Mouse (Mus musculus): ENCODE results near the gene Ttyh2.
A peak's percentile ranks its signal among the peaks of the same experiment; 100 is the strongest.
"Not testable (repeated sequence)": the region's sequence is repeated elsewhere in the genome, so short reads cannot be mapped to it uniquely, and the experiment has no call there.

The Ttyh2 gene

DNA sequence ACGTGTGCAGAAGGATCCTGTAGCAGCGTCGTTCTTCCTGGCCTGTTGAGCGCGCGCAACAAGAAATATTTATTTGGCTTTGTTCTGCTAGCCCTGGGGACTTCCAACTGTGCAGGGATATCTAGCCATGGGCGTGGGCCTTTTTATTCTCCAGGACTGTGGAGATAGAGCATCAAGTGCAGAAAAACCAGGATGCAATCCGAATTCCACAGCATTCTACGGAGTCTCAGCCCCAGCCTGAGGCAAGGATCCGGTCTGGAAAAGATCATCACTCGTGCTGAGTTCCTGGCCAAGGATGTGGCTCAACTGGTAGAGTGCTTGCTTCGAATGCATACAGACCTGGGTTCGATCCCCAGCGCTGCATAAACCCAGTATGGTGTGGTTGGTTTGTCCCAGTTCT lies 13.1 kb upstream of the Ttyh2 start:
- no peak for DNase-seq (ENCODE audit: low read depth)

DNA sequence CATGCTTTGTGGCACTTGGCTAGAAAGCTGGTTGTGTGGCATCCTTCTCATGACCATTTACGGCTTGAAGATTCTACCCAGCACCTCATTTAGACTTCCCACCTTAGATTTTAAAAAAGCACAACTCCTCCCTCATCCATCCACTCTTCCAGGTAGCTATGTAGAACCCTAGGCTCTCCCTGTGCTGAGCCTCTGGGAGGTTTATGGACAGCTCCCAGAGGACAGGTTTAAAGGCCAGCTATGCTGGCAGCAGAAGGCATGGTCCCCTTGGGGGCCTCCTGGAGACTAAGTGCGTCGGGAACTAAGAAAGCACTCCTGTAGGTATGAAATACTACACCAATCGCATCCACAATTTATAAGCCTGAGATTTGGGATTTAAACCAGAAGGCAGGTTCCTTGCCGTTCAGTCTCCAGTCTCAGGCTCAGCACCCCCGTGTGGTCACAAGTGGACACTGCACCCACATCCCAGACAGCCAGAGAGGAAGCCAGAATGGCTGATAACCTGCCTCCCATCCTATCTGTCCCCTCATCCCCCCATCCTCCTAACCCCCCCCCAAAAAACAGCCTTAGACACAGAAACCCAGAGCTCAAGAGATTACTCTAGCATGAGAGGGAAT lies 12.4 kb upstream of the Ttyh2 start:
- DNase-seq (ENCODE audit: low read depth): no peak

DNA sequence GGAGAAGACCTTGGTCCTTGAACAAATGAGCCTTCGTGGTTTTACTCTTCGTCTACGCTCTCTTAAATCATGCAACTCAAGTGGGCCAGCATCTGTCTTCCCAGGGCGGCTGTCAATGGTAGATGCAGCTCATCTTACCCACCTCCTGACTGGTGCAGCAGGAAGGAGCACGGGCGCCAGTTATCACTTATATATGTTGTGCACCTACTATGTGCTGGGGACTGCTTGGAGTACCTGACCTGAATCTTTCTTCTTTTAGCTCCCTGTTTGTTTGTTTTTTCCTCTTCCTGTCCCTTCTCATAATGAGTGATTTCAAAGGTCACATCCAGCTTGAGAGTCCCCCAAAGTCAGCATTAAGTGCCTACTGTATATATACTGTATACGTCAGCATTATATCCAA lies 11.1 kb upstream of the Ttyh2 start:
- no peak for DNase-seq (ENCODE audit: low read depth)

DNA sequence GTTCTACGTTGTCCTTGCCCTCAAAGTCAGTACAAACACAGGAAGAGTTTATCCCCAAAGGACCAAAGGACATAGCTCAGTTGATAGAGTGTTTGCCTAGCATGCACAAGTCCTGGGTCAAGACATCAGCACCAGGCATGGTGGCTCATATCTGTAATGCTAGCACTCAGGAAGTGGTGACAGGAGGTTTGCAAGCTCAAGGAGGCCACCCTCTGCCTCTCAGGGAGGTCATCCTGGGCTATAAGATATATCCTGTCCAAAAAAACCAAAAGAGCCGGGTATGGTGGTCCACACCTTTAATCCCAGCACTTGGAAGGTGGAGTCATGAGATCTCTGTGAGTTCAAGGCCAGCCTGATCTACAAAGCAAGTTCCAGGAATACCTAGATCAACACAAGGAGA lies 9.8 kb upstream of the Ttyh2 start:
- no peak for DNase-seq (ENCODE audit: low read depth)

DNA sequence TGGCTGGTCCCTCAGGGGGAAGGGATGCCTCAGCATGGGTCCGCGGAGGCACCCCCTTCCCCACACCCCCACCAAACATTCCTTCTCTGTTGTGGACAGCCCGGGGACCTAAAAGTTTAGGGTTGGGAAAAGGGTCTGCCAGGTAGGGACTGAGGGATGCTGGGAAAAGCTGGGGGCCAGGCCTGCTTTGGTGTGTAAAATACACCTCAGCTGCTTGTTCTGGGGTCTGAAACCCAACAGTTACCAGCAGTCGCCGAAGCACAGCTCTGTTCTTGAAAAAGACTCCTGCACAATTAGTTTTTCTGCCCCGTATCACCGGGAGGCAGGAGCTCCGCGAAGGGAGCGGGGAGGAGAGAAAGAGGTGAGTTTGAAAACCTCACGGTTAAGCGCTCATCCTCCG lies 8.4 kb upstream of the Ttyh2 start:
- no peak for DNase-seq (ENCODE audit: low read depth)

DNA sequence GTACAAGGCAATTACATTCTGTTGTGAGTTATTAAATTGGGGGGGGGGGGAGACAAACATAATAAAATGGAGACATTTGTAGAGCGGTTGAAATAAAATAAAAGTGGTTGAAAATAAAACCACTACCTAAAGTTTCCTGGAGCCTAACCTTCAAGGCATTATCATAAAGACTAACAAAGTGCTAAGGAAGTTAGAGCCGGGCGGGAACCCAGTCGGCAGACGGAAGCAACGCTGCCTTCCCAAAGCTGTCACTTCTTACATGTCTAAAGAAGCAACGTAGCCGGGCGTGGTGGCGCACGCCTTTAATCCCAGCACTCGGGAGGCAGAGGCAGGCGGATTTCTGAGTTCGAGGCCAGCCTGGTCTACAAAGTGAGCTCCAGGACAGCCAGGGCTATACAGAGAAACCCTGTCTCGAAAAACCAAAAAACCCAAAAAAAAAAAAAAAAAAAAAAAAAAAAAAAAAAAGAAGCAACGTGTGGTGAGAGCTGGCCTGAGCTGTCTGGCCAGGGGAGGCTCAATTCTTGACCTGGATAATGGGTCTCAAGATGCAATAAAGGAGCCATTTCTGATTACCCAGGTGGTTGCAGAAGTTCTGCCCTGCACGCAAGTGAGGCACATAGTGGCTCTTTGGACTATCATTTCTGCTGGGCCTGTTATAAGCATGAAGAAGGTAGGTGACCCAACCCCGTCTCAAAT lies 7.8 kb upstream of the Ttyh2 start:
- DNase-seq (ENCODE audit: low read depth): no peak

DNA sequence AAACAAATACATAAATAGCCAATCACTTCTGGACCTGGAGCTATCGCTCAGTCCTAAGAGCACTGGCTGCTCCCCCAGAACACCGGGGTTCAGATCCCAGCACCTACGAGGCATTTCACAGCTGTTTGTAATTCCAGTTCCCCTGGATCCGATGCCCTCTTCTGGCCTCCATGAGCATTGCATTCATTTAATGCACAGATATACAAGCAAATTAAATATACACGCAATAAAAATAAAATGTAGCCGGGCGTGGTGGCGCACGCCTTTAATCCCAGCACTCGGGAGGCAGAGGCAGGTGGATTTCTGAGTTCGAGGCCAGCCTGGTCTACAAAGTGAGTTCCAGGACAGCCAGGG lies 7.3 kb upstream of the Ttyh2 start:
- DNase-seq (ENCODE audit: low read depth): not testable (repeated sequence)

DNA sequence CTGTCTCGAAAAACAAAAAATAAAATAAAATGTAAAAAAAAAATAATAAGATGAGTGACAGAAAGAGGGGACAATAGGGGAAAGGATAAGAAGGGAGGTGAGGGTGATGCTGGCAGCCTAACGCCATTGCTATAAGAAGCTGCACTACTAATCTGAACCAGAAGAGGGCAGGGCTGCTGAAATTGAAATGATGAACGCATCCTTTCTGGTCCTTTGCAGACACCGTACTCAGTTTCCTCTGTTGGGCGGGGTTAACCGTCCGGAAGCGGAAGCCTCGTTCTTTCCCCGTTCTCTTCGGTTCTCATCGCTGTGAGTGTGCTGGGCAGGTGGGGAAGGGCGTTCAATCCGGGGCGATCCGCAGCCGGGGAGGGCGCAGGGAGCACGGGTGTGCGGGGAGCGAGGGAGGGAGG lies 6.9 kb upstream of the Ttyh2 start, which contains the start of gene Rpl38:
TSS of gene Rpl38 (plus strand) at position 224 of the 410 bp plus-strand sequence.
- peak; percentile 87 for DNase-seq (ENCODE audit: low read depth)

DNA sequence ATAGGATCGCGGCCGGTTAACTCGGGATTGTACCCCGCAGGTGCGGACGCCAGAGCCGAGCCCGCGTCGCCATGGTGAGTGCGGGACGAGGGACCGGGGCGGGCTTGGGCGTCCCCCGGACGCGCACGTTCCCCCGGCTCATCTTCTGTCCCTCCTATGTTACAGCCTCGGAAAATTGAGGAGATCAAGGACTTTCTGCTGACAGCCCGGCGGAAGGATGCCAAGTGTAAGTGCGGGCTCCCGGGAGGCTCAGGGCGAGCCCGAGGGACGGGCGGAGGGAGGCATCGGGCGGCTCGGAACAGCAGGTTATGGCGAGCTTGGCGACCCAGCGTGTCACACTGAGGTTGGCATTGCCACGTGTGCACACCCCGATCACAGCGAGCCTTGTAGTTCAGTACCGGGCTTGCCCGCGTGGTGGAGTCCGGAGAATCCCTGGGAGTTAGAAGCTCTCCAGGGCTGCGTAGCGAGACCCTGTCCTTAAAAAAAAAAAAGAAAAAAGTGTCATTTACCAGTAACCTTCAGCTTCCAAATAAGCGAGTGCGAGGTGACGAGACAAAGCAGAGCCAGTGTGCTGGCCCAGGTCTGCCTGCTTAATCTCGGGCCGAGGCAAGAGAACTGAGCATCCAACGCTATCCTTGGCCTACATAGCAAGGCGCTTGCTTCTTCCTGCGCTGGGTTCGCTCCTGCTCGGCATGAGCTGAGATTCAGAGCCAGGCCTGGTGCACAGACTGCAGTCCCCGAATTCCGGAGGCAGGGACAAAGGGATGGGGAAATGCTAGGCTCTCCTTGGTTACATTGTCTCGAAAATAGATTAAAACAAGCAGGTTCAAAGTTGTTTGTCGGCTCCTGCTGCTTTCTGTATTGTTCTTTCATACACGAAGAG lies 6.2 kb upstream of the Ttyh2 start:
- DNase-seq (ENCODE audit: low read depth): peak; percentile 72

DNA sequence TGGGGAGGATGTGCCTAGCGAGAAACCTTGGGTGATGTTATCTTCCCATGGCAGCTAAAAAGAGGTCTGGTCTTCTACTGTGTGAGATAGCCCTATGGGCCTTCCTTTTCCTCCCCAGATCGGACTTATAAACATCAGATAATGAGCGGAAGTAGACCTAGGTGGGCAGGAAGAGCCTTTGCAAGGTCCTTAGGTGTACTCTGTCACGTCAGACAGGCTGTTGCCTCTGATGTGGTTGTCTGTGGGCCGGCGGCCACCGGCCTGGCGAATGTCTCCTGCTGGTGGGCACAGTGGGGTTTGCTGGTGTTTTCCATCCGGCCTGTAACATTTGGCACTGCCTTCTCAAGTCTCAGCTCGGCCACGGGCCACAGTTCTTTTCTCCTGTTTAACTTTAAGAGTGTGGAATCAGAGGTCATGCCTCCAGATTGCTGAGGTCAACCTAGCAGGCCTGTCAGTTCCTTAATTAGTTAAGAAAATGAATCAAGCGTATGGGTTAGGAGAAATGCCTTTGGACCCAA lies 5.5 kb upstream of the Ttyh2 start:
- DNase-seq (ENCODE audit: low read depth): no peak

DNA sequence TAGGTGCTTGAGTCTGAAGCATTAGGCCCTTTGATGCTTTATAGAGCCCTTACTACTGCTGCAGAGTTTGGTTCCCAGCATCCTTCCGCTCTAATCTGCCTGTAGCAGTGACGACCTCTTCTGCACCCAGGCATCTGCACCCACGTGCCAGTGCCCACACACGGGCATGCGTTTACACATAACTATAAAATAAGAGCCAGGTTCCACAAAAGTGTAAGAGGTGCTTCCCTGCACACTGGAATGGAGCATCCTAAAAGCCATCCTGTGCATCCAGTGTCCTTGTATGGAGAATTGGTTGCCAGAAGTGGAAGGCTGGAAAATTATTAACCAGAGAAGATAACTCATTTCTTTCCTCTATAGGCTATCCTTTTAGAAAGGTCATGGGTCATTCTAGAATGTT lies 4.1 kb upstream of the Ttyh2 start:
- DNase-seq (ENCODE audit: low read depth): no peak

DNA sequence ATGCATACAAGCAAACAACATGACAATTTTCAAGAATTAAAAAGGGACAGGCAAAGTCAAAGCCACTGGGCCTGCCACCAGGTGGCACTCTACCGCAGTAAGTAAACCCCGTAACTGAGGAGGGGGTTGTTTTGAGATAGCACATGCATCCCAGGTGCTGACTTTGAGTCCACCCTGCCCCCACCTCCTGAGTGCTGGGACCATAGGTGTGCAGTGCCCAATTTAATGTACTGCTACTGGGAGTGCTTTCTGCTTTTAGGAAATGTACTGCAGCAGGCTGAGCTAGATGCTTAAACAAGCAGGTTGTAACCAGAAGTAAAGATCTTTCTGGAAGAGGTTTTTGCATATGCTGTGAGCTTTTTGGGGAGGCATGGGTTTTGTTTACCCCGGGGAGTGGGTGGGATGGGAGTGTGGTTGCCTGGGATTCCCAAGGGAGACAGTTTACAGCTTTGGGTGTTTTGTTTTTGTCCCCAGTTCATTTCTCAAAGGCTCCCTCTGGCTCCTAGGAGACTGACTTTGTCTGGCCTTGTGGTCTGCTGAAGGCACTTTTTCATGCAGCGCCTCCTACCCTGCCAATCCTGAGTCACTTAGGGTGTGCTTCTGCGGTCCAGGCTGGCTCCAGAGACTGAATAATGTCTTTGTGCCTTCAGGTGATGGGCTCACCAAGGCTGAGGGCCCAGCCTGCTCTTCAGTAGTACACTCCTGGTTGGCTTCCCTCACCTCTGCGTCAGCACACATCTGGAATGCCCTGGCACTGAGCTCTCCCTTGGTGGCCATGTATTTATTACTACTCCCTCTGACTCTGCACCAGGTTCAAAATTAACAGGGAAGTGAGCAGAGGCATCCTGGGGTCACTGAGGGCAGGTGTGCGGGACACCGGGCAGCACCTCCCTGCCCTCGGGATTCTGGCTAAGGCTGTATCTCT lies 2.2 kb upstream of the Ttyh2 start:
- peak; percentile 86 for DNase-seq (ENCODE audit: low read depth)

DNA sequence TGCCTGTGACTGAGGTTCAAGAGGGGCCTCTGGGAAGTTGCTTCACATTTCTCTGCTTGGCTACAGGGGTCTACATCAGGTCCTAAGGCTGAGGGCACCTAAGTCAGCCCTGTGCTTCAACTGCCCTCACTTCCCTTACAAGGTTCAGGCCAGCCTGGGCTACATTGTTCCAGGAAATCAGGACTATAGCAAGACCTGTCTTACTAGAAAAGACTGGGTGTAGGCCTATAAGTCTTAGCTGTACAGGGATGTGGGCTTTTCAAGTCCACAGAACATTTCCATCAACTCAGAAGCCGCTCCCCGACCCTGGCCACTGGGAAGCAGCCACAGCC lies 1.5 kb upstream of the Ttyh2 start:
- DNase-seq (ENCODE audit: low read depth): no peak

DNA sequence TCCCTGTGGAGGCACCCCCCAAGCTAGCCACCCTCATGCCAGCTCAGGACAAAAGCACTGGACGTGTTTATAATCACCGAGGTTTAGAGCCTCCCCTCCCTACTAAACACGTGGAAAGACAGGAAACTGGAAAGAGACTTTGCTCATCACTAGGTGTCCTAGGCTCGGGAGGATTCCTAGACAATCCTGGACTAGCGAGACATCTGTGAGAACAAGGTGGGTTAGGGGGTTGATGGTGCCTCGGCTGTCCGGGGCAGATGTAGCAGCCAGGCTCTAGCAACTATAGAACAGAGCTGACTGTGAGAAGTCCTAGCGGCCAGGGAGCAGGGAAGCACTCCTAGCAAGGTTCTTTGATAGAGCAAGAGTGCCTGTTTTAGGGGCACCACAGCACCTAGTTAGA lies 1.1 kb upstream of the Ttyh2 start:
- DNase-seq (ENCODE audit: low read depth): no peak

DNA sequence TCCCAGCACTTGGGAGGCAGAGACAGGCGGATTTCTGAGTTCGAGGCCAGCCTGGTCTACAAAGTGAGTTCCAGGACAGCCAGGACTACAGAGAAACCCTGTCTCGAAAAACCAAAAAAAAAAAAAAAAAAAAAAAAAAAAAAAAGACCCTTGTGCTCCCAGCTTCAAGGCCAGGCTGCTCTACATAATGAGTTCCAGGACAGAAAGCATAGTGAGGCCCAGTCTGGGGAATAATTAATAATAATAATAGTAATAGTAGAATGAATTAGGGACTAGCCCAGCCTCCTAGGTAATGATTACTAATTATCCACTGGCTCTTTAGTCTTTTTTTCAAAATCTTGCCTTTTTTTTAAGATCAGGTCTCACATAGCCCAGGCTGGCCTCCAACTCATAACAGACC lies 435 bp upstream of the Ttyh2 start:
- DNase-seq (ENCODE audit: low read depth): not testable (repeated sequence)

DNA sequence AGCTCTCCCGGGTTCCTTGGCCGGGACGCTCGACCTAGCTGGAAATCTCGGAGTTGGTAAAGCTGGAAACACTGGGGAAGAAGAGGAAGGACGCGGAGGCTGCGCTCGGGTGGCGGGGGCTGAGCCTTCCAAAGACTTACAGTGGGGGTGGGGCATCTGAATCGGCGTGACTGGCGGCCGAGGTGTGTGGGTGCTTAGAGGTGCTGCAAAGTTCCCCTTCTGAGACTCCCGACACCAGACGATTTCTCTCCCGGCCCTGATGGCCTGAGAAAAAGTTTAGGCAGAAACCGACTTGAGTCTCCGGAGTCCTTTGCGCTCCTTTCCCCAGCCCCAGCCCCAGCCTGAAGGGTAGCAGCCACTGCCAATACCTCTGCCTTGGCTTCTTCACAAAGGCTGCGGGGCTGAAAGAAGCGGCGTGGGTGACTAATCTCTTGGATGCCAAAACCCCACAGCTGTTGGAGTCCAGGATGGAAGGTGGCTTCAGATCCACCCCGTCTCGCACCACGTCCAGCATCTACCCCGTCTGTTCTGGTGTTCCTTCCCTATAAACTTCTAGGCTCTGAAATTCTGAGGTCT lies 683 bp downstream of the Ttyh2 start:
- no peak for DNase-seq (ENCODE audit: low read depth)

DNA sequence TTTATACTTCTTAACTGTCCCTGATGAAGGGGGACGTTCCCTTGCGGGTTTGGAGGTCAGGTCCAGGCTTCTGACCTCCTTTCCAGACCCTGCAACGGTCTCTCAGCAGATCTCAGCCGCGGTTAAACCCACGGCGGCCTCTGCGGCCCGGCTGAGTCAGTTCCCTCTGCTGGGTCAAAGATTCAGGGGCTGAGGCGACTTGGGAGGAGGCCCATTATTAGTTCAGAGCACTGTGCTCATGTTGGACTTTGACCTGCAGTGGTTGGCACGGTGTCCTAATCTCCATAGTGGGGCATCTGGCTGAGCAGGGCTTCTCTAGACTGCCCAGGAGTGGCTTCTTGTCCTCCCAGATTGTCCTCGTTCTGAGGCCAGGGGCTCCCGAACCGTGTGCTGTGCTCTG lies 1.2 kb downstream of the Ttyh2 start:
- DNase-seq (ENCODE audit: low read depth): peak; percentile 44

DNA sequence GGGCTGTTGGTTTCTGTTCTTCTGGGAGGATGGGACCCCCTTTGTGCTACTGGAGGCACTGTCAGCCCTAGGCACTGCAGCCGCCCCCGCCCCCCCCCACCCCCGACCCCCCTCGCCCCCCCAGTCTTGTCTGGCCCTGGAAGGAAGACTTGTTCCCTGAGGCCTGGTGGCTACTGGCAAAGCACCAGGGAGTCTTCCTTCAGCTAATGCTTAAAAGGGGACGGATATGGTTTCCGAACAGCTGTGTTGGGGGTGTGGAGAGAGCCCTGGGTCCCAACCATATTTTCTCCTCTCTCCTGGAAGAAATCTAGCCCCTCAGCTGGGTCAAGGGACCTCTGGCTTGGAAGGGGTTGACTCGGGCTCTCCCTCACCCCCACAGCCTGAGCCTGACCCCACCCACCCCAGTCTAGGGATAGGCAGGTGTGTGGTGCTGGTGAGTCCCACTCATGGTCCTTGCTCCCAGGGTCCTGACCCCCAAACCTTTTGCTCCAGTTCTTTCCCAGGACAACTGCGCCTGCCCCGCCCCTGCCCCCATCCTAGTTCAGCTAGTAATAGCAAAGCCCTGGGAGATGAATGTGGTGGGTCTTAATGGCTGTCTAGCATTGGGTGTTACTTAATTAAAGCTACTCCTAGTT lies 1.8 kb downstream of the Ttyh2 start:
- no peak for DNase-seq (ENCODE audit: low read depth)

DNA sequence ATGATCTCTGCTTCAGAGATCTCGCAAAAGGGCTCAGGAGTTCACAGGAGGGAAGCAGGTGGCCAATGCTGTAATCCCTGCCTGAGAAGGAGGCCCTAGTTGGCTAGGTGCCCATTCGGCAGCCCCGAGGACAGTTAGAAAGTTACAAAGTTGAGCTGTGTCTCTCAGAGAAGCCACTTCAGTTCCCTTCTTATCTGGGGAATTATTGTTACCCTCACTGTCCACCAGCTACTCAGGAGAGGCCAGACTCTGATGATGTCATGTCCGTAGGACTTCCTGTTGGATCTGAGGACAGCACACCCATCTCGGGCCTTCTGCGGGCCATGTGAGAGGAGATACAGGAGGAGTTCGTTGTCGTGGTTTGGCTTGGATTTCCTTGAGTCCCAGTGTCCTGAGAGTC lies 4.4 kb downstream of the Ttyh2 start:
- DNase-seq (ENCODE audit: low read depth): no peak

DNA sequence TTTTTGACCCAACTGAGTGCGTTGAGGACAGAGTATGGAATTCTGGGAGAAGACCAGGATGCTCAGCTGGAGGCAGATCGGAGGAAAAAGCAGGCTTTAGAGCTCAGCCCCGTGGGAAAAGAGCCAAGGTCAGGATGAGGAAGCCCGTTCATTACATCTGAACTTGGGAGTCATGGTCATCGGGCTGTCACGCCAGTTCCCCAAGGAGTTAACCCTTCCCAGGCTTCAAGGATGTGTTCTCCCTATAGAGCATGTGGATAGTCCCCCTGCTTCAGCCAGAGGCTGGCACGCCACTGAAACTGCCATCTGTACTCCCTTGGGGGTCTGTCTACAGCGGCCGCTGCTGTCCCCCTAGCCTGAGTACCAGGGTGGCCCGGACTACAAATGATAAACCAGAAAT lies 5.1 kb downstream of the Ttyh2 start:
- DNase-seq (ENCODE audit: low read depth): no peak

DNA sequence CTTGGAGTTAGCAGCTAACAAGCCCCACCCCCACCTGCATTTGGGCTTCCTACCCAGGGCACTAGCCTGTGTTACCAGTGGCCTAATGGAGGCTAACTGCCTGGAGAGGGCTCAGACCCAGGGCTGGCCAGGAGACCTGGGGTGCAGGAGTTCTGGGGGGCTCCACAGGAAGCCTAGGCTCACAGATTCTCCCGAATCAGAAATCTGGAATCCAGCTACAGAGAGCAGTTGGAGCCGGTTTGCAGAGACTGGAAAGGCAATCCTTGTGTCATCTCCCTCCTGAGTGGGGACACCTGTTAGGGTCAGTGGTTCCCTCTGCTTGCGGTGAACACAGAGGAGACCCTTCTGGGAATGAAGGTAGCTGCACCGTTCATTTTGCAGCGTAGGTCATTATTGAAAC lies 5.8 kb downstream of the Ttyh2 start:
- no peak for DNase-seq (ENCODE audit: low read depth)
